Mouse (Mus musculus) MEL (cell line): Measurements from ENCODE around the gene Gipc1. TPM values are rescaled to one million over a fixed set of nuclear protein-coding genes. Genes with fewer than 3 reads are reported as not detected.

Source experiments
- DNase-seq: peaks from one replicate; pipeline ENCODE4 v3.0.0; 2011; ENCODE audit warnings: low read depth, low spot score
- H3K27ac ChIP-seq: 2 replicates; pipeline ENCODE4 v1.5.1; 2012; ENCODE audit warnings: low read depth, mild to moderate bottlenecking, control low read depth, low read length, moderate library complexity; ENCODE audit not compliant: control insufficient read depth
- H3K27me3 ChIP-seq, 2 experiments: fragments of 150-350 bp in 1 of 2; sonication (generic) in 1 of 2; 2 replicates each; pipeline ENCODE4 v1.6.1; 2012; ENCODE audit warnings: low read length in 2 of 2, mild to moderate bottlenecking in 2 of 2, improper control_type of control experiment in 1 of 2, moderate library complexity in 1 of 2; ENCODE audit not compliant: insufficient read depth in 2 of 2, control insufficient read depth in 1 of 2
- H3K36me3 ChIP-seq, 2 experiments: 2 replicates each; pipeline ENCODE4 v1.6.1; 2012 to 2014; ENCODE audit warnings: low read length in 2 of 2, improper control_type of control experiment in 1 of 2, inconsistent platforms in 1 of 2, mild to moderate bottlenecking in 1 of 2; ENCODE audit not compliant: insufficient read depth in 2 of 2, control insufficient read depth in 1 of 2
- H3K4me1 ChIP-seq, 2 experiments: fragments of 150-350 bp in 1 of 2; sonication (generic) in 1 of 2; 2 replicates each; pipeline ENCODE4 v1.6.1; 2012; ENCODE audit warnings: low read length in 2 of 2, improper control_type of control experiment in 1 of 2, mild to moderate bottlenecking in 1 of 2; ENCODE audit not compliant: insufficient read depth in 2 of 2, control insufficient read depth in 1 of 2
- H3K4me3 ChIP-seq, 2 experiments: fragments of 150-350 bp in 1 of 2; sonication (generic) in 1 of 2; 2 replicates each; pipeline ENCODE4 v1.5.1; 2012; ENCODE audit warnings: low read depth in 2 of 2, low read length in 2 of 2, mild to moderate bottlenecking in 2 of 2, moderate library complexity in 2 of 2, control low read depth in 1 of 2, improper control_type of control experiment in 1 of 2; ENCODE audit not compliant: control insufficient read depth in 1 of 2, insufficient read depth in 1 of 2
- H3K79me2 ChIP-seq: 2 replicates; pipeline ENCODE4 v1.6.1; 2012; ENCODE audit warnings: mild to moderate bottlenecking, low read length, moderate library complexity; ENCODE audit not compliant: control insufficient read depth, poor library complexity, insufficient read depth
- H3K9ac ChIP-seq: 2 replicates; pipeline ENCODE4 v1.6.1; 2012; ENCODE audit warnings: low read depth, mild to moderate bottlenecking, control low read depth, low read length, moderate library complexity; ENCODE audit not compliant: control insufficient read depth, poor library complexity, severe bottlenecking
- H3K9me3 ChIP-seq: fragments of 150-350 bp; sonication (generic); replicated peaks from 2 replicates; pipeline ENCODE4 v1.6.1; 2012; ENCODE audit warnings: mild to moderate bottlenecking, low read length, improper control_type of control experiment, moderate library complexity; ENCODE audit not compliant: insufficient read depth
- BHLHE40 ChIP-seq: IDR thresholded peaks from 2 replicates; pipeline ENCODE4 v1.6.1; 2012; ENCODE audit warnings: low read depth, mild to moderate bottlenecking, inconsistent platforms, low read length, improper control_type of control experiment, borderline replicate concordance
- CHD1 ChIP-seq: IDR thresholded peaks from 2 replicates; pipeline ENCODE4 v1.6.1; 2012; ENCODE audit warnings: low read depth, mild to moderate bottlenecking, inconsistent platforms, low read length, improper control_type of control experiment
- GABPA ChIP-seq: IDR thresholded peaks from 2 replicates; pipeline ENCODE4 v1.6.1; 2012; ENCODE audit warnings: low read depth, mild to moderate bottlenecking, inconsistent platforms, low read length, improper control_type of control experiment, moderate library complexity
- GATA1 ChIP-seq: IDR thresholded peaks from 2 replicates; pipeline ENCODE4 v1.6.1; 2011; ENCODE audit warnings: low read depth, low read length, improper control_type of control experiment
- HCFC1 ChIP-seq: IDR thresholded peaks from 2 replicates; pipeline ENCODE4 v1.6.1; 2012; ENCODE audit warnings: low read depth, mild to moderate bottlenecking, inconsistent platforms, low read length, improper control_type of control experiment, moderate library complexity
- JUND ChIP-seq: IDR thresholded peaks from 2 replicates; pipeline ENCODE4 v1.6.1; 2011; ENCODE audit warnings: low read depth, mild to moderate bottlenecking, improper control_type of control experiment, low read length
- MAFK ChIP-seq: IDR thresholded peaks from 2 replicates; pipeline ENCODE4 v1.6.1; 2011; ENCODE audit warnings: low read depth, mild to moderate bottlenecking, low read length, improper control_type of control experiment, borderline replicate concordance
- MAX ChIP-seq: IDR thresholded peaks from 2 replicates; pipeline ENCODE4 v1.6.1; 2011; ENCODE audit warnings: low read length, improper control_type of control experiment
- MAZ ChIP-seq: IDR thresholded peaks from 2 replicates; pipeline ENCODE4 v1.6.1; 2012; ENCODE audit warnings: low read depth, mild to moderate bottlenecking, inconsistent platforms, low read length, improper control_type of control experiment
- MEF2A ChIP-seq: IDR thresholded peaks from 2 replicates; pipeline ENCODE4 v1.6.1; 2014; ENCODE audit warnings: low read depth, mild to moderate bottlenecking, inconsistent platforms, low read length, improper control_type of control experiment; ENCODE audit not compliant: poor library complexity, insufficient replicate concordance, severe bottlenecking; ENCODE audit errors: extremely low read depth
- MXI1 ChIP-seq: IDR thresholded peaks from 2 replicates; pipeline ENCODE4 v1.6.1; 2011; ENCODE audit warnings: mild to moderate bottlenecking, low read depth, low read length, improper control_type of control experiment
- NELFE ChIP-seq: IDR thresholded peaks from 2 replicates; pipeline ENCODE4 v1.6.1; 2011; ENCODE audit warnings: low read depth, low read length, improper control_type of control experiment
- NRF1 ChIP-seq: IDR thresholded peaks from 2 replicates; pipeline ENCODE4 v1.6.1; 2014; ENCODE audit warnings: low read depth, mild to moderate bottlenecking, inconsistent platforms, low read length, improper control_type of control experiment, moderate library complexity; ENCODE audit not compliant: poor library complexity, insufficient read depth, severe bottlenecking
- POLR2A ChIP-seq, 2 experiments: IDR thresholded peaks; 2 replicates each; pipeline ENCODE4 v1.6.1; 2011 to 2012; ENCODE audit warnings: low read length in 2 of 2, mild to moderate bottlenecking in 2 of 2, control low read depth in 1 of 2, improper control_type of control experiment in 1 of 2, low read depth in 1 of 2, moderate library complexity in 1 of 2; ENCODE audit not compliant: control insufficient read depth in 1 of 2, insufficient read depth in 1 of 2, poor library complexity in 1 of 2
- POLR2AphosphoS2 ChIP-seq: IDR thresholded peaks from 2 replicates; pipeline ENCODE4 v1.6.1; 2011; ENCODE audit warnings: low read length, improper control_type of control experiment
- RAD21 ChIP-seq: IDR thresholded peaks from 2 replicates; pipeline ENCODE4 v1.6.1; 2011; ENCODE audit warnings: mild to moderate bottlenecking, low read depth, low read length, improper control_type of control experiment
- SIN3A ChIP-seq: IDR thresholded peaks from 2 replicates; pipeline ENCODE4 v1.6.1; 2012; ENCODE audit warnings: low read length, improper control_type of control experiment, inconsistent platforms
- SMC3 ChIP-seq: IDR thresholded peaks from 2 replicates; pipeline ENCODE4 v1.6.1; 2011; ENCODE audit warnings: low read depth, low read length, improper control_type of control experiment
- TAL1 ChIP-seq: IDR thresholded peaks from 2 replicates; pipeline ENCODE4 v1.6.1; 2012; ENCODE audit warnings: mild to moderate bottlenecking, inconsistent platforms, low read length, moderate library complexity, mixed read lengths
- TCF12 ChIP-seq: IDR thresholded peaks from 2 replicates; pipeline ENCODE4 v1.6.1; 2014; ENCODE audit warnings: low read depth, mild to moderate bottlenecking, inconsistent platforms, low read length, improper control_type of control experiment, moderate library complexity
- USF1 ChIP-seq: IDR thresholded peaks from 2 replicates; pipeline ENCODE4 v1.6.1; 2014; ENCODE audit warnings: low read depth, mild to moderate bottlenecking, inconsistent platforms, low read length, improper control_type of control experiment, moderate library complexity
- USF2 ChIP-seq, 2 experiments: IDR thresholded peaks; 2 replicates each; pipeline ENCODE4 v1.6.1; 2011 to 2012; ENCODE audit warnings: improper control_type of control experiment in 2 of 2, low read length in 2 of 2, borderline replicate concordance in 1 of 2, inconsistent platforms in 1 of 2, low read depth in 1 of 2, mild to moderate bottlenecking in 1 of 2; ENCODE audit not compliant: insufficient read depth in 1 of 2
- ZC3H11A ChIP-seq: IDR thresholded peaks from 2 replicates; pipeline ENCODE4 v1.6.1; 2012; ENCODE audit warnings: low read depth, mild to moderate bottlenecking, inconsistent platforms, low read length, improper control_type of control experiment
- ZKSCAN1 ChIP-seq: IDR thresholded peaks from 2 replicates; pipeline ENCODE4 v1.6.1; 2012; ENCODE audit warnings: low read depth, mild to moderate bottlenecking, inconsistent platforms, low read length, improper control_type of control experiment, moderate library complexity
- ZNF384 ChIP-seq: IDR thresholded peaks from 2 replicates; pipeline ENCODE4 v1.6.1; 2012; ENCODE audit warnings: low read depth, mild to moderate bottlenecking, inconsistent platforms, low read length, improper control_type of control experiment
- polyA plus RNA-seq, 2 experiments: library from polyadenylated mRNA; stranded (reverse) in 1 of 2; unstranded in 1 of 2; fragments of >175 nt in 1 of 2; fragments of >200 nt in 1 of 2; gene quantifications; 2 replicates each; pipeline versions ENCODE4 v1.2.1 to v1.2.4; 2012; ENCODE audit warnings: low replicate concordance in 2 of 2, low read depth in 1 of 2; ENCODE audit not compliant: insufficient read length in 2 of 2, insufficient read depth in 1 of 2, missing spikeins in 1 of 2
- total RNA-seq: library from RNA; depleted of rRNA; stranded (reverse); fragments of 300-350 nt; gene quantifications from 2 replicates; pipeline ENCODE4 v1.2.3, GENCODE M21; 2012

Gene Gipc1
- total and polyA plus RNA-seq, 3 experiments = 38.6 to 70.7 TPM; not detected in 1

- TF ChIP-seq ZNF384 (no peak), ZKSCAN1 (no peak), TCF12 (peak; percentile 74), GABPA (no peak)
Measured at GRCm38 (mm10) chr8:83607661-83608397, 44.6 kb upstream of the Gipc1 start, which contains the start of the genes Tecr and Dnajb1 (continued).

GRCm38 (mm10) chr8:83608398-83608829 is 44.1 kb upstream of the Gipc1 start:
- DNase-seq = peak; percentile 88
- TF ChIP-seq USF2 (IDR thresholded peaks at IDR 0.05; ENCODE audit: borderline replicate concordance in 1 of 2, insufficient read depth in 1 of 2, low read depth in 1 of 2, low read length in 2 of 2) = no peak
- TF ChIP-seq BHLHE40 = no peak
- TF ChIP-seq ZC3H11A = no peak
- TF ChIP-seq TAL1 = no peak
- no peak for TF ChIP-seq ZNF384
- no peak; the same call in 1 of the 2 replicates for TF ChIP-seq CHD1
- TF ChIP-seq MXI1 = peak; percentile 13; the same call in 1 of the 2 replicates
- TF ChIP-seq POLR2A (IDR thresholded peaks at IDR 0.05; ENCODE audit: control insufficient read depth in 1 of 2, insufficient read depth in 1 of 2, low read depth in 1 of 2, low read length in 2 of 2, poor library complexity in 1 of 2) = peak in 1 of 2 experiments; percentile 21; a peak in 1 of 4 replicates
- TF ChIP-seq SMC3 = no peak
- peak; percentile 22; the same call in 1 of the 2 replicates for TF ChIP-seq MAX
- TF ChIP-seq JUND = no peak
- peak; percentile 71 for TF ChIP-seq NRF1
- no peak; the same call in 1 of the 2 replicates for TF ChIP-seq MAZ
- TF ChIP-seq MEF2A = no peak
- 0 out of 2 replicates have a peak, but pooled peaks have one; percentile 5 for TF ChIP-seq HCFC1
- no peak for TF ChIP-seq MAFK
- TF ChIP-seq POLR2AphosphoS2 = no peak
- peak; percentile 9 for TF ChIP-seq SIN3A
- no peak for TF ChIP-seq GABPA
- no peak for TF ChIP-seq USF1
- no peak for TF ChIP-seq RAD21
- TF ChIP-seq GATA1 = no peak
- no peak for TF ChIP-seq NELFE
- peak overlapping the region; percentile 87 for H3K27ac ChIP-seq
- peaks cover 7 to 18% of the 10 kb centered on the region in 2 experiments for H3K4me1 ChIP-seq
- H3K4me3 ChIP-seq = peak overlapping the region; percentile 93 to 98
- peaks cover 37% of the 10 kb centered on the region for H3K79me2 ChIP-seq
- H3K36me3 ChIP-seq = peaks cover 13 to 14% of the 10 kb centered on the region in 2 experiments
- no peaks in the 10 kb centered on the region for H3K27me3 ChIP-seq
- H3K9ac ChIP-seq = peak overlapping the region; percentile 92
- no peaks in the 10 kb centered on the region for H3K9me3 ChIP-seq
